Comparison of ENCODE assay signal across 17 mouse cellular contexts in the genomic region with DNA sequence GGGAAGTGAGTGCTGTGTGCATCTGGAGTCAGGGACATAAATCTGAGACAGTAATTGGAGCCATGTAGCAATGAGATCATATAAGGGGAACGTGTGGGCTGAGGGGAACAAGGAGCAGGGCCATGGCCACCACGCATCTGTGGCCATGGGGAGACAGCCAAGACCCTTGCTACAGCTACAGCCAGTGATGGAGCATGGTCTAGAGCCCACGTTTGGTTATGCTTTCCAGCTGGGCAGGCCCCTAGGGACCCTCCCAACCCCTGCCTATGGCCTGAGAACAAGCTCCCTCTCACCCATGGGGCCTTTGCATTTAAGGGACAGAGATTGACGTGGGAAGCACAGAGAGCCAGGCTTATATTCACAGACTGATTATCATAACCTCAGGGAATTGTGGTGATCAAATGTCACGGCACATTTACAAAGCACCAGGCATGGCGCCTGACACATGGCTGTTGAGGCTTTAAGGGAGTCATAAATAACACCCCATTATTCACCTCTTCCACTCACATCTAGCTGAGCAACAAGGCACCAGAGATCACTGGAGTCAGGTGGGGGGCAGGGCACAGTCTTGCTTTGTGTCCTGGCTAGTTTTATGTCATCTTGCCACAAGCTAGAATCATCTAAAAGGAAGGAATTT.
A peak's percentile ranks its signal among the peaks of the same experiment; 100 is the strongest.
DNase-seq lines count a peak whose midpoint lies in the region; ATAC-seq and TF ChIP-seq lines count a peak whose summit lies in the region.
"Had no signal": no experiment of that assay in that cellular context is flagged by ENCODE, and none has a peak within 500 bp of the region (broad histone marks: within the 10 kb centered on the region; RNA-seq: fewer than 3 reads in every experiment).

No protein-coding gene starts in this region.

- H3K27me3 ChIP-seq in heart, adult 2 months (ENCODE audit: control insufficient read depth, insufficient read depth, low read length) = no peaks in the 10 kb centered on the region
- no peaks in the 10 kb centered on the region for H3K27me3 ChIP-seq in midbrain, embryonic 12.5 days
- no peaks in the 10 kb centered on the region for H3K27me3 ChIP-seq in midbrain, embryonic 16.5 days (ENCODE audit: control insufficient read depth, insufficient read depth, low read depth, low read length)
- H3K27me3 ChIP-seq in hindbrain, embryonic 15.5 days = no peaks in the 10 kb centered on the region
- no peaks in the 10 kb centered on the region for H3K27me3 ChIP-seq in neural tube, embryonic 14.5 days (ENCODE audit: control insufficient read depth, insufficient read depth, low read length)
- H3K27me3 ChIP-seq: liver, embryonic 12.5 days had no signal

- H3K36me3 ChIP-seq in heart, adult 2 months (ENCODE audit: control insufficient read depth, insufficient read depth, low read length) = no peaks in the 10 kb centered on the region
- H3K36me3 ChIP-seq in midbrain, embryonic 12.5 days = no peaks in the 10 kb centered on the region
- no peaks in the 10 kb centered on the region for H3K36me3 ChIP-seq in midbrain, embryonic 16.5 days (ENCODE audit: control insufficient read depth, insufficient read depth, low read length)
- no peaks in the 10 kb centered on the region for H3K36me3 ChIP-seq in hindbrain, embryonic 15.5 days
- H3K36me3 ChIP-seq in neural tube, embryonic 14.5 days (ENCODE audit: control insufficient read depth, insufficient read depth, low read length) = no peaks in the 10 kb centered on the region
- H3K36me3 ChIP-seq: heart, embryonic 13.5 days; liver, embryonic 12.5 days had no signal

- no peak for TF ChIP-seq CTCF in heart, adult 2 months (IDR thresholded peaks at IDR 0.05)

- TF ChIP-seq POLR2A in heart, adult 2 months (IDR thresholded peaks at IDR 0.05; ENCODE audit: insufficient read depth, low read depth, low read length) = no peak

- H3K9me3 ChIP-seq in midbrain, embryonic 12.5 days = no peaks in the 10 kb centered on the region
- H3K9me3 ChIP-seq in midbrain, embryonic 16.5 days (replicated peaks; ENCODE audit: control insufficient read depth, low read length, poor library complexity, severe bottlenecking) = no peaks in the 10 kb centered on the region; the same call in 1 of the 2 replicates
- H3K9me3 ChIP-seq in hindbrain, embryonic 15.5 days = no peaks in the 10 kb centered on the region
- no peaks in the 10 kb centered on the region for H3K9me3 ChIP-seq in neural tube, embryonic 14.5 days (ENCODE audit: control insufficient read depth, low read length)
- H3K9me3 ChIP-seq: heart, embryonic 13.5 days; liver, embryonic 12.5 days had no signal

- DNase-seq in heart, postnatal 4 days = peak; percentile 37
- DNase-seq in heart, adult 2 months = no peak
- DNase-seq in left cerebral cortex, postnatal 14 days (ENCODE audit: low spot score in 2 of 2) = no peak
- no peak for DNase-seq in thymus, postnatal 14 days
- DNase-seq: adrenal gland, adult 8-10 months; cerebellum, adult 8-10 months; right cerebral cortex, postnatal 4 days; thymus, adult 18-20 months had no signal

- TF ChIP-seq EP300 in heart, adult 2 months (IDR thresholded peaks at IDR 0.05; ENCODE audit: insufficient read depth, low read depth, low read length) = no peak

- H3K9ac ChIP-seq in heart, adult 2 months (ENCODE audit: low read depth, low read length) = no peak overlapping the region
- H3K9ac ChIP-seq in midbrain, embryonic 12.5 days (replicated peaks) = no peak overlapping the region
- H3K9ac ChIP-seq in midbrain, embryonic 16.5 days (ENCODE audit: low read depth, low read length) = no peak overlapping the region
- H3K9ac ChIP-seq in hindbrain, embryonic 15.5 days = no peak overlapping the region
- H3K9ac ChIP-seq in neural tube, embryonic 14.5 days (replicated peaks; ENCODE audit: low read depth, low read length) = no peak overlapping the region
- H3K9ac ChIP-seq: heart, embryonic 13.5 days; liver, embryonic 12.5 days had no signal

- ATAC-seq in midbrain, embryonic 12.5 days (ENCODE audit: low FRiP score, low read depth) = 0 out of 2 replicates have a peak, but pooled peaks have one; percentile 38
- ATAC-seq in midbrain, embryonic 16.5 days = no peak
- ATAC-seq in hindbrain, embryonic 15.5 days (ENCODE audit: low FRiP score, low read depth) = peak; percentile 45; the same call in 1 of the 2 replicates
- peak; percentile 69; the same call in 1 of the 2 replicates for ATAC-seq in neural tube, embryonic 14.5 days (ENCODE audit: low read depth)
- ATAC-seq: forebrain, embryonic 14.5 days; liver, embryonic 12.5 days; lung, postnatal 0 days had no signal

- no peak overlapping the region for H3K27ac ChIP-seq in heart, adult 2 months
- no peak overlapping the region for H3K27ac ChIP-seq in midbrain, embryonic 12.5 days (replicated peaks)
- no peak overlapping the region for H3K27ac ChIP-seq in midbrain, embryonic 16.5 days (ENCODE audit: low read length)
- no peak overlapping the region for H3K27ac ChIP-seq in hindbrain, embryonic 15.5 days (replicated peaks)
- 0 out of 2 replicates have a peak overlapping the region, but pooled peaks have one; percentile 22 for H3K27ac ChIP-seq in neural tube, embryonic 14.5 days (ENCODE audit: low read depth, low read length)
- H3K27ac ChIP-seq: heart, embryonic 13.5 days; left cerebral cortex, adult 2 months; liver, embryonic 12.5 days had no signal

- no peaks in the 10 kb centered on the region for H3K79me2 ChIP-seq in heart, adult 2 months (replicated peaks; ENCODE audit: control insufficient read depth, insufficient read depth, low read length)

- no peak overlapping the region for H3K4me3 ChIP-seq in heart, adult 2 months
- no peak overlapping the region for H3K4me3 ChIP-seq in midbrain, embryonic 12.5 days
- H3K4me3 ChIP-seq in midbrain, embryonic 16.5 days (ENCODE audit: low read depth, low read length) = no peak overlapping the region
- no peak overlapping the region for H3K4me3 ChIP-seq in hindbrain, embryonic 15.5 days
- no peak overlapping the region for H3K4me3 ChIP-seq in neural tube, embryonic 14.5 days (ENCODE audit: low read depth, low read length)
- H3K4me3 ChIP-seq: heart, embryonic 13.5 days; left cerebral cortex, adult 2 months; liver, embryonic 12.5 days had no signal

- WGBS in heart, adult 2 months = 74% methylated on average over 6 of the region's 6 CpGs
- 63% methylated on average over 6 of the region's 6 CpGs for WGBS in midbrain, embryonic 12.5 days
- WGBS in midbrain, embryonic 16.5 days = 48% methylated on average over 6 of the region's 6 CpGs
- WGBS in hindbrain, embryonic 15.5 days = 24% methylated on average over 6 of the region's 6 CpGs
- 15% methylated on average over 6 of the region's 6 CpGs for WGBS in neural tube, embryonic 14.5 days

- no peaks in the 10 kb centered on the region for H3K4me1 ChIP-seq in heart, adult 2 months (ENCODE audit: control insufficient read depth, insufficient read depth, low read length)
- peaks cover 5% of the 10 kb centered on the region; the same call in 1 of the 2 replicates for H3K4me1 ChIP-seq in midbrain, embryonic 12.5 days
- H3K4me1 ChIP-seq in midbrain, embryonic 16.5 days (ENCODE audit: control insufficient read depth, insufficient read depth, low read length) = no peaks in the 10 kb centered on the region
- 0 out of 2 replicates have a peak, but pooled peaks cover 3% of the 10 kb centered on the region for H3K4me1 ChIP-seq in hindbrain, embryonic 15.5 days (replicated peaks)
- H3K4me1 ChIP-seq in neural tube, embryonic 14.5 days (ENCODE audit: control insufficient read depth, insufficient read depth, low read length) = 0 out of 2 replicates have a peak, but pooled peaks cover 3% of the 10 kb centered on the region
- H3K4me1 ChIP-seq: heart, embryonic 13.5 days; liver, embryonic 12.5 days had no signal

- intact Hi-C loops in heart, adult 2 months (cut with DNase I) = no loop called here
- intact Hi-C loops in left cerebral cortex, postnatal 14 days (cut with DNase I) = no loop called here

- H3K4me2 ChIP-seq in midbrain, embryonic 12.5 days (replicated peaks) = no peak overlapping the region
- H3K4me2 ChIP-seq in midbrain, embryonic 16.5 days (ENCODE audit: low read length) = no peak overlapping the region
- no peak overlapping the region for H3K4me2 ChIP-seq in hindbrain, embryonic 15.5 days
- H3K4me2 ChIP-seq in neural tube, embryonic 14.5 days (ENCODE audit: low read depth, low read length) = no peak overlapping the region
- H3K4me2 ChIP-seq: heart, embryonic 13.5 days; liver, embryonic 12.5 days had no signal
